Mouse (Mus musculus): ENCODE measurements at regions not wholly inside any gene's neighbourhood (a gene's known extent, or its start where the extent isn't known, plus 50 kb on each side); places are given as distances from the start of the nearest gene placed in this dataset.

DNA sequence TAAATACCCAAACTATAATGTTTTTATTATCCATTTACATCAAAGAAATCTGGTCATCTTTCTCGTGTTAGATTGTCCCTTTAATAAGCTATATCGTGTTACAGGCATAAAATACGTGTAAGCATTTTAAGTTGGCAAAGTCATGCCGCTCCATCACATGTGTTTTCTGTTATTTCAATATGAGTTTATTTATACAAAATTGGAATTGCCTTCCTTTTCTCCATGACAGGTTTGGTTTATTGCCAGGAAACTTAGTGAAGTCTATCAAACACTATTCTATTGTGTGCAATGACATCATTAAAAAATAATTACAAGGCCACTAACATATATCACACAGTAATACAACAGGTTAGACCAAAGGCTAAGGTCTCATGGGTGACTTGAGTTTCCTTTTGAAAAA is 400.8 kb upstream of the Zic4 start:
- no peak overlapping the region for H3K27ac ChIP-seq (ENCODE audit: low read length)
- H3K27me3 ChIP-seq (ENCODE audit: control insufficient read depth, insufficient read depth, low read depth, low read length) = no peaks in the 10 kb centered on the region
- H3K4me2 ChIP-seq (ENCODE audit: low read depth, low read length) = no peak overlapping the region
- no peak for ATAC-seq (ENCODE audit: low read depth)
- H3K9me3 ChIP-seq (replicated peaks; ENCODE audit: control insufficient read depth, low read length) = no peaks in the 10 kb centered on the region
- no peaks in the 10 kb centered on the region for H3K4me1 ChIP-seq (ENCODE audit: control insufficient read depth, low read depth, low read length)
- 62% methylated on average over 4 of the region's 4 CpGs for WGBS (ENCODE audit: insufficient replicate concordance)
- H3K9ac ChIP-seq (ENCODE audit: low read depth, low read length) = no peak overlapping the region
- H3K4me3 ChIP-seq (ENCODE audit: low read depth, low read length) = no peak overlapping the region
- no peaks in the 10 kb centered on the region for H3K36me3 ChIP-seq (ENCODE audit: control insufficient read depth, insufficient read depth)

DNA sequence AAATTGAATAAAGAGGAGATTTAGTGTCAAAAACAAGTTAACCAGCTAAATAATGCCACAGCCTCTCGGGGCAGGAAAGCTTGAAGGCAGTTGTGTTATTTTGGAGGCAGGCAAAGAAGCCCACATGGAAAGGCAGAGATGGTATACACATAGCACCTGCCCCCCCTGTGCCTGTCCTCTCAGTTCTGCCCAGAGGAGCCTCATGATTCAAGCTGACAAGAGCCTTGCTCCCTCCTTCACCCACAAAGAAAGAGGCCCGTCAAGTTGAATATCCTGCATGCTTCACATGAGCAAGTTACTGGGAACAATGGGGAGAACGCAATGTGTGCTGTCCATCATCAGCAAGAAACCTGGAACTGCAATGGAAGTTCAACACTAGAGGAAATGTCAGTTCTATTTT is 398.2 kb upstream of the Zic4 start:
- Histone ChIP-seq H3K9ac (ENCODE audit: low read depth, low read length) (no peak overlapping the region), H3K27me3 (ENCODE audit: control insufficient read depth, insufficient read depth, low read depth, low read length) (no peaks in the 10 kb centered on the region), H3K4me3 (ENCODE audit: low read depth, low read length) (no peak overlapping the region), H3K4me2 (ENCODE audit: low read depth, low read length) (no peak overlapping the region), H3K9me3 (replicated peaks; ENCODE audit: control insufficient read depth, low read length) (no peaks in the 10 kb centered on the region), H3K36me3 (ENCODE audit: control insufficient read depth, insufficient read depth) (no peaks in the 10 kb centered on the region), H3K27ac (ENCODE audit: low read length) (no peak overlapping the region), H3K4me1 (ENCODE audit: control insufficient read depth, low read depth, low read length) (no peaks in the 10 kb centered on the region)
- WGBS (ENCODE audit: insufficient replicate concordance) = 42% methylated on average over 3 of the region's 3 CpGs
- ATAC-seq (ENCODE audit: low read depth) = no peak

DNA sequence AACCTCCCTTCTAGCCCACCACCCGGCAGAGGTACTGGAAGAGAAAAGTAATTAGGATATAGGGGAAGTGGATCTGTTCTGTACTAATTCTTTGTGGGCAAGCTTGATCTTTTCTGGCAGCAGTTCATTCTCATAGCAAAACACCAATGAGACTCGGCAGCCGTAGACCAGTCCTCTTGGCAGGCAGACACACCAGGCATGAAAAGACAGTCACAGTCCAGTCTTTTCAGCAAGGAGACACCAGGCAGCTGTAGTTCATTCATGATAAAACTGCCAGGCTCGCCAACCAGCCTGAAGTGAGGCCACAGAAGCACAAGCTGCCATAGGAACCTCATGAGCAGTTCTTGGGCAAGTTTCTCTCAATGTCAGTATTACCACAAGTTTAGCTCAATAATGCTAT is 383.5 kb upstream of the Zic4 start:
- H3K4me2 ChIP-seq (ENCODE audit: low read depth, low read length) = no peak overlapping the region
- H3K9me3 ChIP-seq (replicated peaks; ENCODE audit: control insufficient read depth, low read length) = no peaks in the 10 kb centered on the region
- H3K36me3 ChIP-seq (ENCODE audit: control insufficient read depth, insufficient read depth) = no peaks in the 10 kb centered on the region
- H3K27ac ChIP-seq (ENCODE audit: low read length) = no peak overlapping the region
- no peak overlapping the region for H3K4me3 ChIP-seq (ENCODE audit: low read depth, low read length)
- WGBS (ENCODE audit: insufficient replicate concordance) = 60% methylated on average over 4 of the region's 4 CpGs
- H3K4me1 ChIP-seq (ENCODE audit: control insufficient read depth, low read depth, low read length) = no peaks in the 10 kb centered on the region
- ATAC-seq (ENCODE audit: low read depth) = no peak
- no peaks in the 10 kb centered on the region for H3K27me3 ChIP-seq (ENCODE audit: control insufficient read depth, insufficient read depth, low read depth, low read length)
- H3K9ac ChIP-seq (ENCODE audit: low read depth, low read length) = no peak overlapping the region

DNA sequence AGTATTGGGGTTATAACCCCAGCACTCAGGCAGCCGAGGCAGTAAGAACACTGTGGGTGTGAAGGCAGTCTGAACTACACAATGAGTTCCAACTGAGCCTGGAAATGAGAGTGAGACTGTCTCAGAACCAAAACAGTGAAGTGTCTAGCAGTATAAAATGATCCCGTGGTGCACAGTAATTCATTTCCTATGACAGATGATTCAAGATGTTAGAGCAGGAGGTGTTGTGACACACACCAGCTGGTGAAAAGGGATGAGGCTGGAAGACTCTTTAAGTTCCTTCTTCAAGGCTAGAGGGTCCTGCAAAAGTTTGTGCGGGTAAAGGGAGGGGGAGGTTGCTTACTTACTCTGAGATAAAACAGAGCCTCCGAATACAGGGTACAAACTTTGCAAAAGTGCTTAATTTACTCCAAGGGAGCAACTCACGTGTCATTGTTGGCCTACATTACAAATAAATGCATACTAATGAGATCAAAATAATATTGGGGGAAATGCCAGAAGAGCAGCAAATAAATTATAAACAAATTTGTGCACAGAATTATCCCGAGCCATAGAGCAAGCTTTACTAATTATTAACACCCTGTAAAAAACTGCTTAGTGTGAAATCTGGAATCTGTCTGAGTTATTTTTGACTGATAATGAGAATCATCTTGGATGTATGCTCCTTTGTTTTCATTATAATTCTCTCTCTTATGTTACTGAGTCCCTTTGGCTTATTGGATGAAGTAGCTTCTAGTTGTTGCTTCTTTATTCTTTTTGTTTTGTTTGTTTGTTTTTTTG is 382.0 kb upstream of the Zic4 start:
- 51% methylated on average over 6 of the region's 6 CpGs for WGBS (ENCODE audit: insufficient replicate concordance)
- H3K36me3 ChIP-seq (ENCODE audit: control insufficient read depth, insufficient read depth) = no peaks in the 10 kb centered on the region
- ATAC-seq (ENCODE audit: low read depth) = no peak
- no peak overlapping the region for H3K27ac ChIP-seq (ENCODE audit: low read length)
- no peaks in the 10 kb centered on the region for H3K27me3 ChIP-seq (ENCODE audit: control insufficient read depth, insufficient read depth, low read depth, low read length)
- H3K9me3 ChIP-seq (replicated peaks; ENCODE audit: control insufficient read depth, low read length) = no peaks in the 10 kb centered on the region
- no peak overlapping the region for H3K9ac ChIP-seq (ENCODE audit: low read depth, low read length)
- no peak overlapping the region for H3K4me3 ChIP-seq (ENCODE audit: low read depth, low read length)
- no peak overlapping the region for H3K4me2 ChIP-seq (ENCODE audit: low read depth, low read length)
- no peaks in the 10 kb centered on the region for H3K4me1 ChIP-seq (ENCODE audit: control insufficient read depth, low read depth, low read length)

DNA sequence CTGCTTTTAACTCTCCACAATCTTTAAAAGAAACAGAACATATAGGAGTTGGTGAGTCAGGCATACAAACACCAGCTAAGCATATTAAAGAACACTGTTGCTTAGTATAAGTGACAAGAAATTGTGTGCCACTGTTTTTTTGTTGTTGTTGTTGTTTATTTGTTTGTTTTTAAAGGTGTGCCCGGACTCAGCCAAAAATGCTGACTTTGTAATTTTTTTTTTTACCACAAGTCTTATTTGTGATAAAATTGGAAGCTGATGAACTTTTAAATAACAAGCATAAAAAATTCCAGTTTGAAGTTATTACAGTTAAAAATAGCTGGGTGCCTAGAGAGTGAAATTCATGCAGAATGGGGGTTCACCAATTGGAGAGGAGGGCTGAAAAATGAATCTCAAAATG is 363.0 kb upstream of the Zic4 start:
- Histone ChIP-seq H3K4me1 (ENCODE audit: control insufficient read depth, low read depth, low read length) (no peaks in the 10 kb centered on the region), H3K4me3 (ENCODE audit: low read depth, low read length) (no peak overlapping the region), H3K4me2 (ENCODE audit: low read depth, low read length) (no peak overlapping the region), H3K27me3 (ENCODE audit: control insufficient read depth, insufficient read depth, low read depth, low read length) (no peaks in the 10 kb centered on the region), H3K36me3 (ENCODE audit: control insufficient read depth, insufficient read depth) (no peaks in the 10 kb centered on the region), H3K9ac (ENCODE audit: low read depth, low read length) (no peak overlapping the region), H3K9me3 (replicated peaks; ENCODE audit: control insufficient read depth, low read length) (no peaks in the 10 kb centered on the region), H3K27ac (ENCODE audit: low read length) (no peak overlapping the region)
- ATAC-seq (ENCODE audit: low read depth) = no peak
- 44% methylated on average over 1 of the region's 1 CpGs for WGBS (ENCODE audit: insufficient replicate concordance)

DNA sequence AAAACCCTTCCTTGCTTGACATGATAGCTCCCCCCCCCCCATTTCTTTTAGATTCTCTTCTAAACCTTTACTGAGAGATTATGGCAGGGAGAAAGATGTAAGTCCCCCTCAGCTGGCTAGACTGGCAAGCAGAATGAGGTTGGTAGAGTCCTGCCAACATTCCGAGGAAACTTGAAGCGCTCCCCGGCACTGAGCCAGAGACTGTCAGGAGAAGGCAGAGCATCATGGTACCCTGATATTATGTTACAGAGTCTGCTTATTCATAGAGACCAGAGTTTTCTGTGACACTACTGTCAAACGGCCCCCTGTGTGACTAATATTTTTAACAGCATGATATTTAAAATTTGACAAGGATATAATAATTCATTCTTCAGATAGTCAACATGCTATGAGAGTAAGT is 358.0 kb upstream of the Zic4 start:
- WGBS (ENCODE audit: insufficient replicate concordance) = 53% methylated on average over 4 of the region's 4 CpGs

DNA sequence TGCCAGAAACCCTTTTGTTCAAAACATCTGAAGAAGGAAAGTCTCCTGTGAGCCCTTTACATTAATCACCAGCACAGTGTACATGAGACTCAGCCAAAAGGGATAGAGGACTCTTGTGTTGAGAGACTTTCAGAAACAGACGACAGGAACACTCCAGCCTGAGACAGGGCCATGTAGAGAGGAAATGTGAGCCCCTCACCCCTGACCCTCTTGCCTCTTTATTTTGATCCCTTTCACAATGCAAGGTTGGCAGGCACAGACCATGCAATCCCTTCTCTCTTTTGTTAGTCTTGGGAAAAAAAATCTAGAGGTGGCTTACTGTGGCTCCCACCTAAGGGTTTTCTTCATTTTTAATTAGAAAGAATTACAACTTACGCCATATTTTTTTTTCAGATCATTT is 321.7 kb upstream of the Zic4 start:
- no peak overlapping the region for H3K4me2 ChIP-seq (ENCODE audit: low read depth, low read length)
- WGBS (ENCODE audit: insufficient replicate concordance) = 35% methylated on average over 2 of the region's 2 CpGs
- no peaks in the 10 kb centered on the region for H3K27me3 ChIP-seq (ENCODE audit: control insufficient read depth, insufficient read depth, low read depth, low read length)
- no peak overlapping the region for H3K27ac ChIP-seq (ENCODE audit: low read length)
- H3K4me1 ChIP-seq (ENCODE audit: control insufficient read depth, low read depth, low read length) = no peaks in the 10 kb centered on the region
- H3K9me3 ChIP-seq (replicated peaks; ENCODE audit: control insufficient read depth, low read length) = no peaks in the 10 kb centered on the region
- no peaks in the 10 kb centered on the region for H3K36me3 ChIP-seq (ENCODE audit: control insufficient read depth, insufficient read depth)
- H3K4me3 ChIP-seq (ENCODE audit: low read depth, low read length) = no peak overlapping the region
- ATAC-seq (ENCODE audit: low read depth) = no peak
- H3K9ac ChIP-seq (ENCODE audit: low read depth, low read length) = no peak overlapping the region

More for the DNA sequence above, 358.0 kb upstream of the Zic4 start:
- no peak overlapping the region for H3K4me2 ChIP-seq (ENCODE audit: low read depth, low read length)
- no peaks in the 10 kb centered on the region for H3K4me1 ChIP-seq (ENCODE audit: control insufficient read depth, low read depth, low read length)
- ATAC-seq (ENCODE audit: low read depth) = no peak
- no peak overlapping the region for H3K27ac ChIP-seq (ENCODE audit: low read length)
- no peaks in the 10 kb centered on the region for H3K36me3 ChIP-seq (ENCODE audit: control insufficient read depth, insufficient read depth)
- H3K4me3 ChIP-seq (ENCODE audit: low read depth, low read length) = no peak overlapping the region
- no peaks in the 10 kb centered on the region for H3K9me3 ChIP-seq (replicated peaks; ENCODE audit: control insufficient read depth, low read length)
- H3K27me3 ChIP-seq (ENCODE audit: control insufficient read depth, insufficient read depth, low read depth, low read length) = no peaks in the 10 kb centered on the region
- H3K9ac ChIP-seq (ENCODE audit: low read depth, low read length) = no peak overlapping the region

DNA sequence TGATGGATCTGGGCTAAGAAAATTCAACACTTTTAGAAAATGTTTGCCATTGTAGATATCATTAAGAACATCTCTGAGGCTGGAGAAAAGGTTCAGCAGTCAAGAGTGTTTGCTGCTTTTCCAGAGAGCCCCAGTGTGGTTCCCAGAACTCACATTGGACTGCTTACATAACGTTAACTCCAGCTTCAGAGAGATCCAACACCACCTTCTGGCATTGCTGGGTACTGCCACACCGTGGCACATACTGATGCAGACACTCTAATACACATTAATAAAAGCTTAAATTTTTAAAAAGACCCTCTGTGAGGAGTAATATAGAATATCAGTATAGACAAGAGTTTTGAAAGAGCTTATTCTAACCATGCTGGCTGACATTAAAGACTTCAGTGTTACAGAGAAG is 313.6 kb upstream of the Zic4 start:
- Histone ChIP-seq H3K4me2 (ENCODE audit: low read depth, low read length) (no peak overlapping the region), H3K4me1 (ENCODE audit: control insufficient read depth, low read depth, low read length) (no peaks in the 10 kb centered on the region), H3K9ac (ENCODE audit: low read depth, low read length) (no peak overlapping the region), H3K9me3 (replicated peaks; ENCODE audit: control insufficient read depth, low read length) (no peaks in the 10 kb centered on the region), H3K4me3 (ENCODE audit: low read depth, low read length) (no peak overlapping the region), H3K36me3 (ENCODE audit: control insufficient read depth, insufficient read depth) (no peaks in the 10 kb centered on the region), H3K27me3 (ENCODE audit: control insufficient read depth, insufficient read depth, low read depth, low read length) (no peaks in the 10 kb centered on the region), H3K27ac (ENCODE audit: low read length) (no peak overlapping the region)
- WGBS (ENCODE audit: insufficient replicate concordance) = 26% methylated on average over 2 of the region's 2 CpGs
- no peak for ATAC-seq (ENCODE audit: low read depth)

DNA sequence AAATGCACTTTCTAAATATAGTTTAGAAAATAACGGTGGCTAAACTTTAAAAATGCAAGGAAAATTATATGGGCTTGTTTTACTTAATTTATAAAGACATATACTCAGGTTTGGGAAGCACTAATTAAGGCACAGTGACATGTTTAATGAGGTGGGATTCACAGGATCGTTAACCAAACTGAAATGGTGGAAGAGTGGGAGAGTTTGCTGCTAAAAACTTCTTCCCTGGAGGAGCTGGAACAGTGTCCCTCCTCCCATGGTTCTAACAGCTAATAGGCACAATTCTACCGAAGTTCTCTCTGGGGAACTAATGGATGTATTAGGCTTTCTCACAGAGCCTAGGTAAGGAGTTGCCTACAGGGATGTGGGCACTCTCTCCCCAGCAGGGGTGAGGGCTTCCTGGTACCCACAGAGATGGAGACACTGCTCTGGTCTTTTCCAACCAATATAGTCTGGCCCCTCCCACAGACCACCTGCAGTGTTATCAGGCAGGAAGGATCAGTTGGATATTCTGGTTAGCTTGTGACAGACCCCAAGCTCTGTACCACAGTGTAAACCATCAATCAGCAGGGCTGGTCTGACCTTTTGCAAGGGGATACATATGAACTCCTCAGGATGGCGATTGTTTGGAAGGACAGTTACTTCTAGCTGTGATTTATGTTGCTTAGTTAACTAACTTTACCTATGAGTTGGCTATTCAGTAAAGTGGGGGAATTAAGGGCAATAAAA is 309.0 kb upstream of the Zic4 start:
- no peak overlapping the region for H3K4me2 ChIP-seq (ENCODE audit: low read depth, low read length)
- no peak for ATAC-seq (ENCODE audit: low read depth)
- no peak overlapping the region for H3K9ac ChIP-seq (ENCODE audit: low read depth, low read length)
- no peaks in the 10 kb centered on the region for H3K4me1 ChIP-seq (ENCODE audit: control insufficient read depth, low read depth, low read length)
- H3K9me3 ChIP-seq (replicated peaks; ENCODE audit: control insufficient read depth, low read length) = no peaks in the 10 kb centered on the region
- 40% methylated on average over 4 of the region's 4 CpGs for WGBS (ENCODE audit: insufficient replicate concordance)
- no peak overlapping the region for H3K27ac ChIP-seq (ENCODE audit: low read length)
- no peaks in the 10 kb centered on the region for H3K27me3 ChIP-seq (ENCODE audit: control insufficient read depth, insufficient read depth, low read depth, low read length)
- H3K36me3 ChIP-seq (ENCODE audit: control insufficient read depth, insufficient read depth) = no peaks in the 10 kb centered on the region
- H3K4me3 ChIP-seq (ENCODE audit: low read depth, low read length) = no peak overlapping the region

Data from liver, embryonic 16.5 days (tissue).